Mouse (Mus musculus): ENCODE measurements at regions not wholly inside any gene's neighbourhood (a gene's known extent, or its start where the extent isn't known, plus 50 kb on each side); places are given as distances from the start of the nearest gene placed in this dataset.

GRCm38 (mm10) chr4:131056293-131056692 lies 112.1 kb downstream of the Matn1 start:
- no peak for TF ChIP-seq CTCF (IDR thresholded peaks at IDR 0.05; ENCODE audit: control insufficient read depth, insufficient read depth, low read length)
- TF ChIP-seq POLR2A (IDR thresholded peaks at IDR 0.05; ENCODE audit: borderline replicate concordance, control insufficient read depth, low read depth, low read length), result no peak

Data from bone marrow, adult 2 months (tissue).